Comparison of ENCODE assay signal across 22 mouse cellular contexts in genomic region chr1:183320708-183321107, GRCm38 (mm10). TPM values are rescaled to one million over a fixed set of nuclear protein-coding genes. Genes with fewer than 3 reads are reported as not detected.
A peak's percentile ranks its signal among the peaks of the same experiment; 100 is the strongest.
DNase-seq lines count a peak whose midpoint lies in the region; ATAC-seq and TF ChIP-seq lines count a peak whose summit lies in the region.
"Had no signal": no experiment of that assay in that cellular context is flagged by ENCODE, and none has a peak within 500 bp of the region (broad histone marks: within the 10 kb centered on the region; RNA-seq: fewer than 3 reads in every experiment).

No protein-coding gene starts in this region.

- H3K27ac ChIP-seq in stomach, embryonic 15.5 days = no peak overlapping the region
- no peak overlapping the region for H3K27ac ChIP-seq in forebrain, embryonic 11.5 days (ENCODE audit: low read depth, low read length)
- no peak overlapping the region for H3K27ac ChIP-seq in midbrain, embryonic 14.5 days (replicated peaks; ENCODE audit: low read depth, low read length)
- H3K27ac ChIP-seq: limb, embryonic 12.5 days; liver, embryonic 13.5 days; lung, embryonic 15.5 days; midbrain, embryonic 15.5 days had no signal

- no peak overlapping the region for H3K9ac ChIP-seq in stomach, embryonic 15.5 days
- no peak overlapping the region for H3K9ac ChIP-seq in forebrain, embryonic 11.5 days (ENCODE audit: low read length)
- H3K9ac ChIP-seq in midbrain, embryonic 14.5 days (replicated peaks; ENCODE audit: low read length) = no peak overlapping the region
- H3K9ac ChIP-seq: limb, embryonic 12.5 days; liver, embryonic 13.5 days; lung, embryonic 15.5 days; midbrain, embryonic 15.5 days had no signal

- no peak overlapping the region for H3K4me3 ChIP-seq in G1E (ENCODE audit: low read depth, low read length)
- no peak overlapping the region for H3K4me3 ChIP-seq in stomach, embryonic 15.5 days (replicated peaks)
- H3K4me3 ChIP-seq in forebrain, embryonic 11.5 days (ENCODE audit: low read depth, low read length) = no peak overlapping the region
- no peak overlapping the region for H3K4me3 ChIP-seq in midbrain, embryonic 14.5 days (replicated peaks; ENCODE audit: low read depth, low read length)
- H3K4me3 ChIP-seq: limb, embryonic 12.5 days; liver, embryonic 13.5 days; lung, embryonic 15.5 days; midbrain, embryonic 15.5 days had no signal

- DNase-seq in G1E (ENCODE audit: low spot score) (no peak), MN1 (ENCODE audit: low spot score) (peak; percentile 45)
- no peak for DNase-seq in forebrain, embryonic 11.5 days (ENCODE audit: low spot score)
- no peak for DNase-seq in embryo, embryonic 10.5 days (ENCODE audit: low spot score)
- no peak for DNase-seq in midbrain, embryonic 14.5 days
- DNase-seq: adrenal gland, adult 2 months; cerebellum, postnatal 10 days; embryo, embryonic 11 days; gastrocnemius, postnatal 36 days; heart, postnatal 4 days; kidney, postnatal 36 days; liver, embryonic 13.5 days; right cerebral cortex, postnatal 4 days; thymus, postnatal 14 days had no signal

- no peaks in the 10 kb centered on the region for H3K4me1 ChIP-seq in G1E (ENCODE audit: insufficient read depth, low read depth, low read length)
- H3K4me1 ChIP-seq in stomach, embryonic 15.5 days = no peaks in the 10 kb centered on the region
- H3K4me1 ChIP-seq in forebrain, embryonic 11.5 days (replicated peaks; ENCODE audit: control insufficient read depth, insufficient read depth, low read length) = no peaks in the 10 kb centered on the region
- no peaks in the 10 kb centered on the region for H3K4me1 ChIP-seq in midbrain, embryonic 14.5 days (ENCODE audit: control insufficient read depth, insufficient read depth, low read length)
- H3K4me1 ChIP-seq: limb, embryonic 12.5 days; liver, embryonic 13.5 days; lung, embryonic 15.5 days; midbrain, embryonic 15.5 days had no signal

- no peak overlapping the region for H3K4me2 ChIP-seq in stomach, embryonic 15.5 days
- H3K4me2 ChIP-seq in forebrain, embryonic 11.5 days (ENCODE audit: low read depth, low read length, severe bottlenecking) = no peak overlapping the region
- no peak overlapping the region for H3K4me2 ChIP-seq in midbrain, embryonic 14.5 days (ENCODE audit: low read length)
- H3K4me2 ChIP-seq: limb, embryonic 12.5 days; liver, embryonic 13.5 days; lung, embryonic 15.5 days; midbrain, embryonic 15.5 days had no signal

- ATAC-seq in G1E (ENCODE audit: extremely low read depth, insufficient number of reproducible peaks, low FRiP score, poor library complexity, severe bottlenecking) = peak; percentile 24; the same call in 1 of the 2 replicates
- peak; percentile 4 to 36; a peak in 1 of 4 replicates for ATAC-seq in hematopoietic stem cell, adult 5-6 weeks (replicated peaks in 1 of 2; ENCODE audit: insufficient read depth in 1 of 2, low FRiP score in 2 of 2, low TSS enrichment in 1 of 2, low read depth in 1 of 2, poor library complexity in 2 of 2, severe bottlenecking in 2 of 2)
- ATAC-seq in stomach, embryonic 15.5 days (ENCODE audit: insufficient read depth, low FRiP score, low read depth) = peak; percentile 31; the same call in 1 of the 2 replicates
- no peak for ATAC-seq in forebrain, embryonic 11.5 days (replicated peaks; ENCODE audit: low FRiP score)
- no peak for ATAC-seq in midbrain, embryonic 14.5 days (ENCODE audit: low FRiP score, low TSS enrichment)
- ATAC-seq: CD4-positive, CD25-positive, alpha-beta regulatory T cell, adult 4 months; hindbrain, embryonic 16.5 days; intestine, embryonic 16.5 days; midbrain, embryonic 15.5 days had no signal

- no peak for TF ChIP-seq CTCF in G1E (IDR thresholded peaks at IDR 0.05; ENCODE audit: low read depth, low read length)

- H3K36me3 ChIP-seq in G1E (replicated peaks) = peaks cover 69% of the 10 kb centered on the region
- peaks cover 40% of the 10 kb centered on the region for H3K36me3 ChIP-seq in stomach, embryonic 15.5 days
- peaks cover 10% of the 10 kb centered on the region for H3K36me3 ChIP-seq in forebrain, embryonic 11.5 days (ENCODE audit: control insufficient read depth, insufficient read depth, low read length)
- H3K36me3 ChIP-seq in midbrain, embryonic 14.5 days (ENCODE audit: control insufficient read depth, insufficient read depth, low read length) = peaks cover 80% of the 10 kb centered on the region

- 53% methylated on average over 3 of the region's 3 CpGs for WGBS in stomach, embryonic 15.5 days
- 85% methylated on average over 3 of the region's 3 CpGs for WGBS in forebrain, embryonic 11.5 days
- 84% methylated on average over 3 of the region's 3 CpGs for WGBS in midbrain, embryonic 14.5 days

- H3K27me3 ChIP-seq in G1E (ENCODE audit: insufficient read depth, low read length) = no peaks in the 10 kb centered on the region
- no peaks in the 10 kb centered on the region for H3K27me3 ChIP-seq in stomach, embryonic 15.5 days (replicated peaks)
- no peaks in the 10 kb centered on the region for H3K27me3 ChIP-seq in forebrain, embryonic 11.5 days (ENCODE audit: control insufficient read depth, insufficient read depth, low read length)
- no peaks in the 10 kb centered on the region for H3K27me3 ChIP-seq in midbrain, embryonic 14.5 days (ENCODE audit: control insufficient read depth, insufficient read depth, low read length)
- H3K27me3 ChIP-seq: limb, embryonic 12.5 days; liver, embryonic 13.5 days; lung, embryonic 15.5 days; midbrain, embryonic 15.5 days had no signal

- H3K9me3 ChIP-seq in G1E (replicated peaks) = no peaks in the 10 kb centered on the region; the same call in 1 of the 2 replicates
- H3K9me3 ChIP-seq in stomach, embryonic 15.5 days = no peaks in the 10 kb centered on the region
- no peaks in the 10 kb centered on the region for H3K9me3 ChIP-seq in forebrain, embryonic 11.5 days (ENCODE audit: control insufficient read depth, low read length)
- no peaks in the 10 kb centered on the region for H3K9me3 ChIP-seq in midbrain, embryonic 14.5 days (ENCODE audit: control insufficient read depth, low read length)
- H3K9me3 ChIP-seq: limb, embryonic 12.5 days; liver, embryonic 13.5 days; lung, embryonic 15.5 days; midbrain, embryonic 15.5 days had no signal

RNA-seq across cellular contexts. Expression of gene Brox, which starts 23.6 kb away (rescaled TPM):
- total RNA-seq in G1E (2014; fragmentation: Nextera tagmentation) (57.6 and 81.9 TPM in 2 replicates), G1E (2017) (85.8 and 85.9 TPM in 2 replicates)
- polyA plus RNA-seq in G1E (2012) = 2.0 and 5.4 TPM in 2 replicates
- total RNA-seq in hematopoietic stem cell, adult 5-6 weeks (2017) = 61.1 and 80.3 TPM in 2 replicates
- polyA plus RNA-seq in stomach, embryonic 15.5 days (2015; fragmentation: Nextera tagmentation; extraction: Ambion mirVana) = 39.0 and 41.6 TPM in 2 replicates
- 56.5 and 60.9 TPM in 2 replicates for polyA plus RNA-seq in forebrain, embryonic 11.5 days (2014; fragmentation: Nextera tagmentation; extraction: Ambion mirVana)
- 90.0 and 125 TPM in 2 replicates for polyA plus RNA-seq in midbrain, embryonic 14.5 days (2014; fragmentation: Nextera tagmentation; extraction: Ambion mirVana)

RNA-seq across cellular contexts. Expression of gene Aida, which starts 24.3 kb away (rescaled TPM):
- 29.0 and 53.4 TPM in 2 replicates for total RNA-seq in G1E (2014; fragmentation: Nextera tagmentation)
- 42.8 and 48.2 TPM in 2 replicates for total RNA-seq in G1E (2017)
- polyA plus RNA-seq in G1E (2012) = 14.3 and 16.9 TPM in 2 replicates
- 60.1 and 85.3 TPM in 2 replicates for total RNA-seq in hematopoietic stem cell, adult 5-6 weeks (2017)
- 37.1 and 45.1 TPM in 2 replicates for polyA plus RNA-seq in stomach, embryonic 15.5 days (2015; fragmentation: Nextera tagmentation; extraction: Ambion mirVana)
- 33.6 and 35.4 TPM in 2 replicates for polyA plus RNA-seq in forebrain, embryonic 11.5 days (2014; fragmentation: Nextera tagmentation; extraction: Ambion mirVana)
- 35.1 and 52.4 TPM in 2 replicates for polyA plus RNA-seq in midbrain, embryonic 14.5 days (2014; fragmentation: Nextera tagmentation; extraction: Ambion mirVana)

RNA-seq across cellular contexts. Expression of gene Mia3, which starts 48.6 kb away (rescaled TPM):
- 66.7 and 88.9 TPM in 2 replicates for total RNA-seq in G1E (2014; fragmentation: Nextera tagmentation)
- total RNA-seq in G1E (2017) = 60.9 and 72.6 TPM in 2 replicates
- polyA plus RNA-seq in G1E (2012) = 21.0 and 23.5 TPM in 2 replicates
- 92.4 and 109 TPM in 2 replicates for total RNA-seq in hematopoietic stem cell, adult 5-6 weeks (2017)
- 90.0 and 103 TPM in 2 replicates for polyA plus RNA-seq in stomach, embryonic 15.5 days (2015; fragmentation: Nextera tagmentation; extraction: Ambion mirVana)
- 110 and 117 TPM in 2 replicates for polyA plus RNA-seq in forebrain, embryonic 11.5 days (2014; fragmentation: Nextera tagmentation; extraction: Ambion mirVana)
- polyA plus RNA-seq in midbrain, embryonic 14.5 days (2014; fragmentation: Nextera tagmentation; extraction: Ambion mirVana) = 101 and 117 TPM in 2 replicates

Comparison
In these comparisons a context has a peak if more than half of its experiments do, and no peak if none do; other contexts are left out.
1. ATAC-seq: peak in G1E (single experiment), hematopoietic stem cell, adult 5-6 weeks (2 of 2) and stomach, embryonic 15.5 days (single experiment); none in forebrain, embryonic 11.5 days (single experiment) and midbrain, embryonic 14.5 days (single experiment).